Mouse (Mus musculus): ENCODE data around the gene Bicral.

Gene Bicral

GRCm38 (mm10) chr17:46840304-46841010 lies 17.8 kb downstream of the Bicral start:
- DNase-seq = no peak

GRCm38 (mm10) chr17:46838396-46838920 lies 19.8 kb downstream of the Bicral start:
- no peak for DNase-seq

GRCm38 (mm10) chr17:46837897-46838296 lies 20.4 kb downstream of the Bicral start:
- no peak for DNase-seq

GRCm38 (mm10) chr17:46835093-46835715 lies 23.1 kb downstream of the Bicral start:
- DNase-seq = no peak

- no peak for DNase-seq
Observed at GRCm38 (mm10) chr17:46832981-46833305, 25.3 kb downstream of the Bicral start.

GRCm38 (mm10) chr17:46832101-46832980 lies 25.9 kb downstream of the Bicral start:
- peak in 1 of 2 experiments; percentile 25 for DNase-seq

DNA sequence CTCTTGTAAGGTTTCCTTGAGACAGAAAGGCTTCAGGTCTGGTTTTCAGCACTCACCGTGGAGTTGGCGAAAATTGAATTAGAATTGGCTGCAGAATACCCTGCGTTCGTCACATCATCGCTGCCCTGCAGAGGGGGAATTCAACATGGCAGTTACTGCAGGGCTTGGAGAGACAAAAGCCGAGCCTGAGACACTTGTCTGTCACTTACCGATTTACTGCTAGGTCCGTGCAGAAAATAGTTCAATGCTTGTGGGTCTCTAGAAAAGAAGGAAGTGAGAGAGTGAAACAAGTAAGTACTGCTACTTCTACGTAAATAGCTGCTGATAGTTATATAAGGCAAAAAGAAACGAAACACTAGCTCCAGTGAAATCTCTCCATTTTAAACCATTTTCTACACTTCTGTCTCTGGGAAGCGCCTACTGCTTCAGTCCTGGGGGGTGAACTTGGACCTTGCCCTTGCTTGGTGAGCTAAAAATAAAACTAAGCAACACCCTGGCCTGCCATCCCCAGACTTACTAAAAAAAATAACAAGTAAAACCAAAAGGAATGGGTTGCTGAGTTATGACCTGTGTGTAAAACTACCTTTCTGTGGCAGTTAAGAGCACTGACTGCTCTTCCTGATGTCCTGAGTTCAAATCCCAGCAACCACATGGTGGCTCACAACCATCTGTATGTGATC lies 28.3 kb downstream of the Bicral start:
- DNase-seq = no peak

- no peak for DNase-seq
Observed at GRCm38 (mm10) chr17:46828935-46829334, 29.3 kb downstream of the Bicral start.

GRCm38 (mm10) chr17:46823091-46823490 lies 35.2 kb downstream of the Bicral start:
- no peak for DNase-seq

- DNase-seq = peak; percentile 30 to 34
Observed at GRCm38 (mm10) chr17:46820628-46821027, 37.7 kb downstream of the Bicral start.

GRCm38 (mm10) chr17:46817734-46818158 lies 40.5 kb downstream of the Bicral start:
- no peak for DNase-seq

GRCm38 (mm10) chr17:46816306-46816705 lies 42.0 kb downstream of the Bicral start:
- no peak for DNase-seq

GRCm38 (mm10) chr17:46814497-46814896 lies 43.8 kb downstream of the Bicral start:
- no peak for DNase-seq

- DNase-seq = no peak
Observed at GRCm38 (mm10) chr17:46813637-46814036, 44.6 kb downstream of the Bicral start.

DNA sequence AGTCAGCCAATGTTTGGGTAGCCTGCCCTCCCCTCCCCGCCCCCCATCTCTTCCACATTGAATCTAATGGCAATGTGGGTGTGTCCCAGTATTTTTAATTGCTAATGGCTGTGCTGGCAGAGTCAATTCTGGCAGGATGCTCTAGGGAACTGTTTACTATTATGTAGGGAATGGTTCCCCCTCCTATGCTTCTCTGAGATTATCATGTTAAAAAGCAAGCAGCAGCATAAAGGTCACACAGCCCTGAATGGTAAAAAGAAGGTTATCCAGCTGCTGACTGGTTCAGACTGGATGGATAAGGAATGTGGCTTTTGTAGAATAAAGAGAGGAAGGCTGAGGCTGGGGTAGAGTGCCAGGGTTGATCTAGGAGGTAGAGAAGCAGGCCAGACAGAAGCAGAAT lies 45.8 kb downstream of the Bicral start:
- no peak for DNase-seq

DNA sequence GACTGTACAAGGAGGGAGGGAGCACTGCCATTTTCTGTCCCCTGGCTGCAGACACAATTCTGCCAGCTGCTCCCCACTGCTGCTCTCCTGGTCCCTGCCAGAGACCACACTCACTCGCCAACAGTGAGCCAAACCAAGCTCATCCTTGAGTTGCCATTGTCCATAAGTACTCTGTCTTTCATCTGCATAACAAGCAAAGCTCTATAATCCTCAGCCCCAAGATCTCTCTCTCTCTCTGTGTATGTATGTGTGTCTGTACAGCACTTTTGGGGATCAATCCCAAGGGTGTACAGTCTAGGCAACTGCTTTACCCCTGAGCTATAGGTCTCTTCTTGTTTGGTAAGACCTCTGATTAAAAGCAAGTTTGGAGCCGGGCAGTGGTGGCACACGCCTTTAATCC lies 47.6 kb downstream of the Bicral start:
- no peak for DNase-seq

- DNase-seq = no peak
Observed at GRCm38 (mm10) chr17:46809131-46809830, 49.0 kb downstream of the Bicral start.

GRCm38 (mm10) chr17:46808376-46808775 lies 49.9 kb downstream of the Bicral start:
- DNase-seq = no peak

- DNase-seq = no peak
Observed at GRCm38 (mm10) chr17:46801761-46802160, 56.5 kb downstream of the Bicral start.

DNA sequence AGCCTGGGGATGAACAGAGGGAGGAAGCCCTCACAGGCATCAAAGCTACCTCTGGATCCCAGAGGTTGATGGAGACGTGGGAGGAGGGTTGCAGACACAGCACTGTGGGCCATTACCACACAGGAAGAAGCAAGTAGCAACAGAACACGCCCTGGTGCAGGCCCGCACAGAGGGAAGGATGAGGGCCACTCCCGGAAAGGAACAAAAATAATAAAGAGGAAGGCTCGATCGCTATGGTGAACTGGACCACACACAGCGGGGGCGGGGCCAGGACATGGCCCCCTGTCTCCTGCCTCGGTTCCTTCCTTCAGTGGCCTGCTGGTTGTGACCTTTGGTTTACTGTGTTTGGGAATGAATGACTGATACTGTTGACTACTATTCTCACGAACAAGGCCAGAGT lies 58.6 kb downstream of the Bicral start:
- DNase-seq = no peak

DNA sequence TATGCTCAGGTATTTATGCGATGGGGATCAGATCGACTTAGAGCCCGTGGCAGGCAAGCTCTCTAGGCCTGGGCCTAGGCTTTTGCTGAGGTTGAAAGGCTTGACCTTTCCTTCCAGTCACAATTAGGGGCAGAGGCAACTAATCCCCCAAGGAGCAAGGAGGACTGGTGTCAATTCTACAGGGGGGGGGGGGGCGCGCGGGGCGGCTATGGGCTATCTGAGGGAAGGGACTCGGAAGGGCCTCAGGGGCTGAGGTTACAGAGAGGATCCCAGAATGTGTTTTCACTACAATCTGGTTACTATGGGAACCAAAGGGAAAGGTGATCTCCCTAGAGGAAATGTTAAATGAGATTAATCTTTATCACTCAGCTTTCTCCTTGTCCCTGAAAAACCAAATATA lies 60.9 kb downstream of the Bicral start:
- DNase-seq = no peak

GRCm38 (mm10) chr17:46796743-46797142 lies 61.5 kb downstream of the Bicral start:
- no peak for DNase-seq
